Mouse (Mus musculus) layer of hippocampus, adult 9-10 months (tissue): Measurements from ENCODE around the gene Dpagt1.
"Not testable (repeated sequence)": the region's sequence is repeated elsewhere in the genome, so short reads cannot be mapped to it uniquely, and the experiment has no call there.

Source experiments
- DNase-seq: peaks from one replicate; pipeline ENCODE4 v3.0.0; 2022; ENCODE audit warnings: low spot score

Gene Dpagt1

DNA sequence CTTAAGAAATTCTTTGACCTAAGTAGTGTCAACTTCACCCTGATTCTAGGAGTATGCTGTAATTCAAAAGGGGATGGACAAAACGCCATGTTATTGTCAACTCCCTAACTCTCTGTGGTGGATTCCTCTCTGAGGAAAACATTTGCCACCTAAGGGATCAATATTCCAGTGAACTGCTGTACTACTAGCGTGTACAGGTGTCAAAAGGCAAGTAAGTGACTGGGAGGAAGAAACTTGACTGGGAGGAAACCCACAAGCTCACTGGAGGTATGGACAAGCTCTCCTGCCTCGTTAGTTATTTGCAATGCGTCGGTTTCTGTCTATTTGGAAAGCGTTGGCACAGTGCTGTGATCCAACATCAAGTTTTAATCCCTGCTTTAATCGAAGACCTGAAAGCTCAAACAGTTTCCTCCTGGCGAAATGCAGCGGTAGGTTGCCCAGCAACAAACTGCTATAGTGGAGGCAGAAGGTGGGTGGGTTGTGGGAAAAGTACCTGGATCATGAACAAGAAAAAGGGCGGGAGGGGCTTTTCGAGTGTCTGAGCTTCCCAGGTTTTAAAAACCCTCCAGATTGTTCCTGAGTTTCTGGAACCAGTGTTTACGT is at the start of gene Dpagt1:
Dpagt1 (plus strand) TSS at position 252 of the 603 bp plus-strand sequence.
- no peak for DNase-seq

DNA sequence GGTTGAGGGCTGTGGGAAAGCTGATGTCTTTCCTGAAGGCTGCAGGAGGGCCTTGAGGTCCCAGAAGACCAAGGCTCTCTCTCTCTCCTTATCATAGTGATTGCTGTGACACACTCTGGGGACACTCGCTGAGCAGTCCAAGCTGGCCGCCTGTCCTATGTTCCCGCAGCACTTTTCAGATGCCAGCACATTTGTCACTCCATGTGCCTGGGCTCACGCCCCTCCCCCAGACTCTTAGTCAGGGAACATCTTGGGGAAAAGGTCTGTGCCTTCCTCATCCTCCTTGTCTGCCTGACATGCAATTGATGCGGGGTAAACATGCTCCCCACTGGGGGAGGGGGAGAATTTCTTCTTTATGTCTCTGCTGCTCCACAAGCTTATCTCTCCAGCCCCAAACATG is 42.6 kb upstream of the Dpagt1 start:
- DNase-seq, result no peak

DNA sequence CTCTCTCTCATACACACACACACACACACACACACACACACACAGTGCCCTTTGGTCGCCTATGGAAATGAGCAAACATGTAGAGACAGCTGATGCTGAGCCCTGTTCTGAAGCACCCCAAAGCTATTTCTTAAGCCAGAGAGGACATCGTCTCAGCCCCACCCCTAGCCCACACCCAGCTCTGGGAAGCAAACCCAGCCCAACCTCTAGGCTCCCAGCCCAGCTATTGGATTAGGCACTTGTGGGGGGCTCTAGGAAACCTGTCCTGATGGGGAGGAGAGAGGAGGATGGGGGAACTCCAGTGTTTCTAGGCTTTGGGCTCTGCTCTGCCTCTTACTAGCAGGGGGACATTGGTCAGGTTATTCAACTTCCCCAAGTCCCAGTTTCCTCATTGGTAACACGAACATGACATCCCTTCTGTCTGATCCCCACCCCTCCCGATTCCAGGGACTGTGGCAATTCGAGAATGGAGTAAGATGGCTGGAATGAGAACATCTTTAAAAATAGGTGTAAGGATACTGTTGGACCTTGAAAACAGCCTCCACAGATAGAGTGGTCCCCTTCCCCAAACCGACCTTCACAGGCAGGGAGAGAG is 39.5 kb upstream of the Dpagt1 start:
- no peak for DNase-seq

DNA sequence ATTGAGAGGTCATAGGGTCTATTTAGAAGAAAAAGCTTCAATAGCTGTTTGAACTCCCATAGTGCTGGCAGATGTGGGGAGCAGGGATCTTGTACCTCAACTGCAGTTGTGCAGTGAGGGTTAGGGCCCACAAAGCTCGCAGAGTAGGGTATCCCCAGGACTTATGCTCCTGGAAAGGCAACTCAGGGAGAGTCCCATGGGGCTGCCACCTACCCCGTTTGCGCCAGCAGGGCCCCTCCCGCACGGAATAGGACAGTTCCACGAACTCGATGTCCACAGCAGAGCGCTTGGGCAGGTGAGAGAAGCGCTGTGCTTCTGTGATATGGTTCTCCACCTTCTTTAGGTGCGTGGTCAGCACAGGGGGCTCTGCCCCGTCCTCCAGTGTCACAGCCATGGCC is 38.8 kb upstream of the Dpagt1 start:
- DNase-seq, result no peak

DNA sequence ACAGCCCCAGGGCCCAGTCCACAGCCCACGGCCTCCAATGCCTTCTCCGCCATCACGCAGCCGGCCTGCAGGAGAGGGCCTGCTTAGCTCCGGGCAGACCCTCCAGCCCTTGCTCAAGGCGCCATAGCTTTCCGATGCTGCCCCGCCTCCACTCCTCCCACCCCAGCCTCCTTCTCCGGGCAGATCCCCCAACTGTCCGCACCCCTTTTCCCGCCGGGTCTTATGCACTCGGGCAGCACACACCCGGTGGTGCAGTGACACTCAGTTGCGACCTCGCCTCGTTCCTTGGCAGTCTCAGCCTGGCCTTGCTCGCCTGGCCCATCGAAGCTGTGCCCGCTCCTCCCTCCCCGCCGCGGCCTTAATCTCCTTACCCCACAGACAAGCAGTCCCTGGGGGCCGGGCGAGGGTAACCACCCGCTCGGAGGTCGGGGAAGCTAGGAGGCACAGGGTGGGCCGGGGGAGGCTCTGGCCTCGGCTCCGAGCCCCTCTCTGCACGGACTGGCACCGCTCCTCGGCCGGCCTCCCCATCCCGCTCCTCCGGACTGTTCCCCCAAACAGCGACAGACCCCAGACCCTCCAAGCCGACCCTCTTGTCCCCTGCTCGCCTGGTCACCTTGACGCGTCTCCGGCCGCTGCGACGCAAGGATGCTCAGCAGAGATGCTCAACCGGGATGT is 38.3 kb upstream of the Dpagt1 start:
- no peak for DNase-seq

DNA sequence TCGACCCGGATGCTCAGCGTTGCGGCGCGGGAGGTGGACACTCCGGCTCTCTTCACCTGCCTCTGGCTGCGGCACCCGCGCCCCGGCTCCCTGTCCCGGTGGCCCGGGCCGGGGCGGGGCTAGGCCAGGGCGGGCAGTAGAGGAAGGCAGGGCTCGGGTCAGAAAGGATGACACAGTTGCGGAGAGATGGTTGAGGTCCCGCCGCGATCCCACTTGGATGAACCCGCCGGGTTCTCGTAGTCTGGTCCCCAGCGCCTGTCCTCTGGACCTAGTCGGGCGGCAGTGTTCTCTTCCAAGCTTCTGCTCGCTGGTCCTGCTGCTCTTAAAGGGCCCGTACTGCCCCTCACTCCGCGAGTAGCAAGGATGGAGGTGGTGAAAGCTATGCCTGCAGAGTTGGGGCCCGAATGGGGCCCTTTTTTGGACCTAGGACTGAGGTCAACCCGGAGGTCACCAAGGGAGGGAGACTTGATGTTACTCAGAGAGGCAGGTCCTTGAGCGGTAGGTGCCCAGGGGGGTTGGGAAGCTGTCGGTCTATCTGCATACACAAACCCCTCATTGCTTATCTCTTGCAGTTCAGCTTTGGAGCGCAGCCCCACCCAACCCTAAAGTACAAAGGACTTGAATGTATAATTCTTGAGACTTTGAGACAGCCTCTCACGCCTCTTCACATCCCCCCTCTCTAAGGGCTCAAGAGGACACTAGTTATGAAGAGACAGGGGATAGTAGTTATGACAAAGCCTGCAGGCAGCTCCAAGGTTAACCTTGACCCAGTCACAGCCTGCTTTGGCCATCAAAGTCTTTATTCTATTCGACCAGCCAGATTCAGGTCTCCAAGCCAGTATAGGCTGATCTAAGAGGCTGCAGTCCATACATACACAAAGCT is 37.5 kb upstream of the Dpagt1 start, which contains the start of gene Abcg4:
Abcg4 (minus strand) TSS at position 540 of the 883 bp plus-strand sequence.
- no peak for DNase-seq

DNA sequence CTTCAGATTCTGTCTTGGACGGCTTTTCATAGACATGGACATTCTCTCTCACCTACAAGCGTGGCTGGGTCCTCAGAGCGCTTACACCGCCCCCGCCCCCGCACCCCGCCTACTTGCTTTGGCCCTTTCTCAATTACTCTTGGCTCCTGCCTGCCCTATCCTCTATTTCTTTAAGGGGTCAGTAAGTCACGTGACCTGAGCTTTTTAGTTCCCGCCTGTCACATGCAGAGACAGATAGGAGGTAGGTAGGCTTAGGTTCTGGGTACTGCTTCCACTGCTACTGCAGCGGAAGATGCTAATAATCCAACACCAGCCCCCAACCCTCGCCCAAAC is 36.9 kb upstream of the Dpagt1 start:
- no peak for DNase-seq

DNA sequence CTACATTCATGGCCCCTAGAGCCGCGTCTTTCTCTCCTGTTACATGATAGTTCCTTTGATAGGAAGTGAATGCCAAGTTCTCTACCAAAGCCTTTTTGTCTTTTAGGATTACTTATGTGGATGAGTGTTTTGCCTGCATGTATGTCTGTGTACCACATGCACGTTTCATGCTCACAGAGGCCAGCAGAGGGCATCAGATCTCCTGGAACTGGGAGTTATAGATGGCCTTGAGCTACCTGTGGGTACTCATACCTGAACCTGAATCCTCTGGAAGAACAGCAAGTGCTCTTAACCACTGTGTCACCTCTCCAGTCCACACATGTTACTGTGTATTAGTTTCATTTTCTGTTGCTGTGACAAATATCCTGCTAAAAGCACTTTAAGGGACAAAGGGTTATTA is 33.3 kb upstream of the Dpagt1 start:
- DNase-seq, result no peak

DNA sequence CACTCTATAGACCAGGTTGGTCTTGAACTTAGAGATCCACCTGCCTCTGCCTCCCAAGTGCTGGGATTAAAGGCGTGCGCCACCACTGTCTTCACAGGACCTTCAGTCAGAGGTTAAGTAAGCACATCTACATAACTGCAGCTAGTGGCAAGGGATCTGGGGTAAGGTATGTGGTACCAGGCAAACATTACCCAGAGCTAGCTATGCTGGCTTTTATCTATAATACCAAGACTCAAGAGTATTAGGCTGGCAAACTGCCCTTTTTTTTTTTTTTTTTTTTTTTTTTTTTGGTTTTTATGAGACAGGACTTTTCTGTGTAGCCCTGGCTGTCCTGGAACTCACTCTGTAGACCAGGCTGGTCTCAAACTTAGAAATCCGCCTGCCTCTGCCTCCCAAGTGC is 25.8 kb upstream of the Dpagt1 start:
- not testable (repeated sequence) for DNase-seq

DNA sequence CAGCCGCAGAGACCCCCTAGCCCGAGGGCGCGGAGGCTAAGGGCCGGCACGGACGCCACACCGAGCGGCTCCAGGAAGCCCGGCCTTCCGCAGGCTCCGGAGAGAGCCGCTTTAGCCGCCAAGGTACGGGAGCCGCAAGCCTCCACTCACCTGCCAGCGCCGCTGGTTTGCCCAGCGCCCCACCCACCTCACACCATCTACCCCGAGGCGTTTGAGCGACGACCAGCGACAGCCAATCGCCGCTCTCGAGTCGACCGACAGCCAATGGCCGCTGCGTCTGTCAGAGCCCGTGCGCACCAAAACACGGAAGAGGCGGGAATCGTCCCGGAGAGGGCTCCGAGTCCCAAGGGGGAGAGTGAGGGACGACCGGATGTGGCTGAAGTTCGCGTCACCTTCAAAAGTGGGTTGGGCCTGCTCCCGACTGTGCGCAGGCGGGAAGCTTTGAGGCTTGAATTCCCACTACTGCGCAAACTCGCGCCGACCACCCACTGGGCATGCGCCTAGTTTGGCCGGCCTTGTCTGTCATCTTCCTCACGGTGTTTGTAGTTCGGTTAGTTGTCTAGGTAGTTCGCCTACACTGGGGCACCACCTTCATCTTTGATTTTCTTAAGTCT is 20.2 kb upstream of the Dpagt1 start, which contains the start of gene Hinfp:
Hinfp (minus strand) TSS at position 206 of the 614 bp plus-strand sequence.
- DNase-seq, result peak; percentile 94

DNA sequence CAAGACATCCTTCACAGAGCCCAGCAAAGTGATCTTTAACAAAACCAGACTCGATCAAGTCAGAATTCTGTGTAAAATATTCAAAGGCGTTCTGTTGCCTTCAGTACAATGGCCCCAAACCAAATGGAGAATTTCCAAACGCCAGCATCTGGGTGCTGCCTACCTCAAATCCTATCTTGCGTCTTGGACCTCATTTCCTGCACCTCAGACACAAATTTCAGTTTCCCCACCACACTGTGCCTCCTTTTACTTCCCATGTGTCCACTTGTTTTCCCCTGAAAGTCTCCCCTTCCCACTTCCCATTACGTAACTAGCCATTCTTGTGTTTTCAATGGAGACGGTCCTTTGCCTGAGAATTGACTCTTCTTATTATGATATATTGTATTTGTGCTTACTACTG is 19.3 kb upstream of the Dpagt1 start:
- no peak for DNase-seq

DNA sequence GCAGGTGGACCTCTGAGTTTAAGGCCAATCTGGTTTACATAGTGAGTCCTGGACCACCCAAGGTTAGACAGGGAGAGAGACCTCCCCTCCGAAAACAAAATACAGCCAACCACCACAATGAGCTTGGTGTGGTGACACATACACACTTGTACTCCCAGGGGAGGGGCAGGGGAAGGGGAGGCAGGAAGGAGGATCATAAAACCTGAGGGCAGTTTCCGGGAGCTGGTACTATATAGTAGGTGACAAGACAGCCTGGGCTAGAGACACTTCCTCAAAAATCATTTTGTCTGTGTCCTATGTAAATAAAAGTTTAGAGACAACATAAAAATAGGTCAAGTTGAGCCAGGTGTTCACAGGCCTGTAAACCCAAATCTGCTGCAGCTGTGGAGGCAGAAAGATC is 18.6 kb upstream of the Dpagt1 start:
- no peak for DNase-seq

DNA sequence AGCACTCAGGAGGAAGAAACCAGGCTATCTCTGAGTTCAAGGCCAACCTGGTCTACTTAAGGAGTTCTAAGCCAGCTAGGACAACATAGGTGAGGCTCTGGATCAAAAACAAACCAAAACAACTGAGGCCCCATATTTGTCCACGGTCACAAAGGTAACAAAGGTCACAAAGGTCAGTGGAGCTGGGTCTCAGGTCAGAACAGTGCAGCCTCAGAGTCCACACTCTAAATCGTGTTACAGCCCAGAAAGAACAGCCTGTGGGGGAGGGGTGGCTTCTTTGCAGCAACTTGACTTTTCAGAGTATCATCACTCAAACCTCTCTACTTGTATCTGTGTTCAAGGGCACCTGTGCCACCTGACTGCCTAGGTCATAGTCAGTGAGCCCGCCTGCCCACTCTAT is 16.1 kb upstream of the Dpagt1 start:
- no peak for DNase-seq

DNA sequence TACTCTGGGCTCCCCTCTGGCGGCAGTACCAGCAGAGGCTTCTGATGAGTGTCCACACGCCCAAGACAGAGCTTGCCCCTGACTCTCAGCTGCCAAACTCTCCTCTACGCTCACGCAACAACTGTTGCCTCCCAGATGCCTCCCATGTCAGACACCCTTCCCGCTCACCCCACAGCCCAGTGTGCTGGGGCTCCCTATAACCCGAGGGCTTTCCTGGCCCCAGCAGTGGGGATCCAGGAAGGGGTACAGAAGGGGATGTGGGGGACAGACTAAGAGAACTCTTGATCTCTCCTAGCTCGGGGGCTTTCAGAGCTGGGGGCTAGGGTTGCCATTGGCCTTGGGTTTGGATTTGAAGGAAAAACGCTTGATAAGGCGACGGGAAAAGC is 15.1 kb upstream of the Dpagt1 start:
- DNase-seq, result no peak

DNA sequence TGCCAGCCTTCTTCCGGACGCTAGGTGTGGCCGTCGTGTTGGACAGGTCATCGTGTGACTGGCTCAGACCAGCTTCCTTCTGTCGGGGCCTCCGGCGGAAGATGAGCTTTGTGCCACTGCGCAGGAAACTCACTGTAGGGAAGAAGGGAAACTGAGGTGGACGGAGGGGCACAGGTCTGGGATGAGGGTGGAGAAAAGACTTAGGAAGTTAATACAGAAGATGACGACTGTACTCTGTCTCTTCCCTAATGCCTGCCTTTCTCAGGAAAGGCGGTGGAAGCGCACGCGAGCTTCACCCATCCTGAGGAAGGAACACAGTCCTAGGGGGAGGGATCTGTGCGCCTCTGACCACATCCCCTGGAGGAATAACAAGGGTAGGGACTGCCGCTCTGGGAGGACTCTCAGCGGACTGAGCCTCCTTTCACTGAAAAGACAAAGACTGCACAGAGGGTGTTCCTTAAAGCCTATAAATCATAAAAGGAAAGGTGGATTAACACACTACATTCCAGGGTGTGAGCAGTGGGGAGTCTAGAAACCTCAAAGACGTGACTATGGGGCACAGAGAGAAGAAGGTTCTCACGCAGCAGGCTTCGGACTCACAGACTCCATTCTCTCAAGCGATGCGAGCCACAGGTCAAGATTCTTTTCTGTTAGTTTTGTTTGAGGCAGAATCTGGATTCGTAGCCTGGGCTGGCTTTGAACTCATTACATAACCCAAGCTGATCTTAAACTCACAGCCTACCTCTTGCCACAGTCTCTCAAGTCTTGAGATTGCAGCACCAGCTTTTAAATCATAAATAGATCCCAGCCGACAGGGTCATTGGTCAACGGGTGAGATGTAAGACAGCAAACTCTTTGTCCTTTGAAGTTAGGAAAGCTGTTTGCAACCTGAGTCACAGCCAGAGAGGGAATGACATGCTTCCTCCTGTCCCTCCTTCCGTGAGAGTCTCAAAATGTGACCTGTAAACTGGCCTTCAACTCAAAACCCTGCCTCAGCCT is 14.4 kb upstream of the Dpagt1 start:
- no peak for DNase-seq

DNA sequence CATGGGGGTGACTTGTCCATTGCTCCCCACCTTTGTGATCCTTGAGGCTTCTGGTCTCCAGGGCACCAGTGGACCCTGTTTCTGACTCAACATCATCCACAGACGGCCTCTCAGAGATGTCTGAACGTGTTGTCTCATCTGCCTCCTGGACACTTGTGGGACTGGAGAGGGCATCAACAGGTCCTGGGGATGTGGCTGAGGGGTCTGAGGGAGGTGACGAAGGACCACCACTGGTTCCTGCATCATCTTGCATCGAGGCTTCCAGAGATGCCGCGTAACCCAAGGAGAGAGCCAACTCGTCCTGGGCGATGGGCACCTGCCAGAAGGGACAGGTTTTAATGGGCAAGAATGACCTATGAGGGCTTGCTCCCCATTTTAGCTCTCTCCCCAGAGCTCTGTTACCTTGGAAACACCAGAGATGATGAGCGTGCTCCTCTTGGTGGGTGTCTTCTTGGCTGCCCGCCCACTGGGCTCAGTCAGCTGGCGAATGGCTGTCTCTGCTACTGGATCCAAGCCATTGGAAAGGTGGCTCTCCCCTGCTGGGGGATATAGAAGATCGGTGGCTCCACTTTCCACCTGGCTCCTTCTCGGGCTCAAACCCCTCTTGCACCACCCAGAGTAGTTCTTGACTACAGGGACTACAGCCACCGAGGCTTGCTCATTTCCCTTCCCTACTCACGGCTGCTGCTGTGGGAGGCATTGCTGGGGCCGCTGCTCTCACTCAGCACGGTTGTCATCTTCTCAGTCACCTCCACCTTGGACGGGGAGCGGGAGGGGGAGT is 12.2 kb upstream of the Dpagt1 start:
- peak; percentile 43 for DNase-seq

DNA sequence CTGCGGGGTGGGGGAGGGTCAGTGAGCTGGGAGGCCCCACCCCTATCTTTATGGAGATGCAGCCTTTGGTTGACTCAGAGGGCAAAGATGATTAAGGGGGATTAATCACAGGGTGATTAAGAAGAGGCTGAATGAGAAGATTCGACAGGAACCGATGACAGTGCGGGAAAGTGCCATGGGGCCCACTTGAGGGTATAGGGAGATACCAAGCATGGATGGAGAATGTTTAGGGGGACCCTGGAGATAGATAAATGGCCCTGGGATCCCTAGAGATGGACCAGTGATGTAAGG is 11.6 kb upstream of the Dpagt1 start:
- no peak for DNase-seq

DNA sequence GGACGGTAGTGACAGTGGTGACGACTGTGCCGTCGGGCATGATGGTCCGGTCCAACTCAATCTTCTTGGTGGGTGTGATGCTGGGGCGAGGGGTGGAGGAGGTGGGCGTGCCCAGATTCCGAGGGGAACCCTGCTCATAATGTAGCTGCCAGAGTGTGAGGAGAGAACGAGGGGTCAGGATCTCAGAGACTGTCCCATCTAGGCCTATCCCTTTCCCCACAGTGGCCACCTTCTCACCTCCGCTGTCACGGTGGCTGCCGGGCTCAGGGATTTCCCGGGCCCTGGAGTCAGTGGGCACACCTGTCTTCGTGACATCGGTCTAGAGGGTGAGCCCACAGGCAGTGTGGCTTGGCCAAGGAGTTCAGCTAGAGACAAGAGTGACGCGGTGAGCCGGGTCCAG is 10.9 kb upstream of the Dpagt1 start:
- DNase-seq, result no peak

DNA sequence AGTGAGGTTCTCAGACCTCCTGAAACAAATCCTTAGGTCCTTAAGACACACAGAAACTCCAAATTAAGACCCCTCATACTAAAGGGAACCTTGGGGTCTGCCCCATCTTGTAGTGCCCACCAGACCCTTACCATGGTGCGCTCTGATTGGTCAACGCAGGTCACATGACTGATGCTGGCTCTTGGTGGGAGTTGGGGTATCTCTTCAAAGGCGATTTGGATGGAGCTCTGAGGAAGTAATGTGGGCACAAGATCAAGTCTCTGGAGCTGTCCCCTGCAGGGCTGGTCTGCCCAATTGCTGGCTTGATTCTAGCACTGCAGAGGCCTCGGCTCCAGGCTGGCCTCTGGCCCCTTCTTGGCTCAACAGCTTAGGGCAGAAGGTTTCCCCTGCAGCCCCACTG is 8.4 kb upstream of the Dpagt1 start:
- no peak for DNase-seq

DNA sequence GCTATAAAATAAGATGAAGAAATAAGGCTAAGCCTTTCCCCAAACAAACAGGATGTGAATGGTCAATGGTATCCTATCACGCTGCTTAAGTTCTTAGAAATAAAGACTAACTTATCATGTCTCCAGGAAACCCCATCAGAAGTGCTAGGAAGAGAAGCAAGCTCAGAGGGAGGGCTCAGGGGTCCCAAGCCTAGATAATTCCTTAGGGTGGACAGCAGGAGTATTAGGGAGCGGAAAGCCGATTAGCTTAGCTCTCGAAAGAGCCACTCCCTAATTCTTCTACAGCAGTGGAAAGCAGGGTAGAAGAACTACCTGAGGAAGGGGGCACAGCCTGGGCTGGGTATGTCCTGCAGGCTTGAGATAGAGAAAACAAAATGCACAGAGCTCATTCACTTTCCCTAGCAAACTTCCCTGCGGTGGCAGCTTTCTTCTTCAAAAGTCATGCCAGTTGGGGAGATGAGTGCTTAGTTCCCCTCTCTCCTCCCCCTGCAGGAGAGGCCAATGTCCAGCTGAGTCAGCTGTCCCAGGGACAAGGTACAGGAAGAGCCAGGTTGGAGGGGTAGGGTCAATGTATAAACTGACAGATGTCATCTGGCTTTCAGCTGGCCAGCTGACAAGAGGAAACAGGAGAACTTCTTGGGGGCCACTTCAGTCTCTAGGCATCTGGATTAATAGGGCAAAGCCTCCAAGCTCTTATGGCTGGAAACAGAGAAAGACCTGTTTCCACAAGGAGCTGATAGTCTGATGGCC is 7.6 kb upstream of the Dpagt1 start:
- DNase-seq, result no peak
